Mouse (Mus musculus): ENCODE measurements around the gene Slc43a1.
A peak's percentile ranks its signal among the peaks of the same experiment; 100 is the strongest.

Slc43a1 gene

GRCm38 (mm10) chr2:84868521-84868943 is 29.9 kb downstream of the Slc43a1 start:
- DNase-seq (ENCODE audit: low spot score): peak; percentile 81

- DNase-seq (ENCODE audit: low spot score): no peak
These were observed 30.3 kb downstream of the Slc43a1 start for GRCm38 (mm10) chr2:84868977-84869376.

GRCm38 (mm10) chr2:84870623-84871160 is 32.0 kb downstream of the Slc43a1 start:
- no peak for DNase-seq (ENCODE audit: low spot score)

GRCm38 (mm10) chr2:84872105-84872716 is 33.6 kb downstream of the Slc43a1 start:
- no peak for DNase-seq (ENCODE audit: low spot score)

- no peak for DNase-seq (ENCODE audit: low spot score)
These were observed 37.2 kb downstream of the Slc43a1 start for GRCm38 (mm10) chr2:84875842-84876241.

- no peak for DNase-seq (ENCODE audit: low spot score)
These were observed 41.9 kb downstream of the Slc43a1 start for GRCm38 (mm10) chr2:84880590-84880989.

- no peak for DNase-seq (ENCODE audit: low spot score)
These were observed 44.0 kb downstream of the Slc43a1 start for GRCm38 (mm10) chr2:84882606-84883005.

- no peak for DNase-seq (ENCODE audit: low spot score)
These were observed 44.4 kb downstream of the Slc43a1 start for GRCm38 (mm10) chr2:84883084-84883483.

GRCm38 (mm10) chr2:84883530-84883929 is 44.9 kb downstream of the Slc43a1 start:
- no peak for DNase-seq (ENCODE audit: low spot score)

GRCm38 (mm10) chr2:84883942-84884341 is 45.3 kb downstream of the Slc43a1 start:
- DNase-seq (ENCODE audit: low spot score): no peak

GRCm38 (mm10) chr2:84884611-84885010 is 46.0 kb downstream of the Slc43a1 start:
- DNase-seq (ENCODE audit: low spot score): no peak

- no peak for DNase-seq (ENCODE audit: low spot score)
These were observed 46.7 kb downstream of the Slc43a1 start for GRCm38 (mm10) chr2:84885084-84886055.

- no peak for DNase-seq (ENCODE audit: low spot score)
These were observed 47.6 kb downstream of the Slc43a1 start, which contains the start of gene Rtn4rl2 for GRCm38 (mm10) chr2:84886234-84886731. TSS of gene Rtn4rl2 (minus strand) at chr2:84886710.

GRCm38 (mm10) chr2:84886821-84887281 is 48.2 kb downstream of the Slc43a1 start:
- DNase-seq (ENCODE audit: low spot score): peak; percentile 79

- peak; percentile 49 for DNase-seq (ENCODE audit: low spot score)
These were observed 49.0 kb downstream of the Slc43a1 start for GRCm38 (mm10) chr2:84887411-84888271.

- DNase-seq (ENCODE audit: low spot score): peak; percentile 83
These were observed 50.1 kb downstream of the Slc43a1 start for GRCm38 (mm10) chr2:84888657-84889315.

- DNase-seq (ENCODE audit: low spot score): no peak
These were observed 50.8 kb downstream of the Slc43a1 start for GRCm38 (mm10) chr2:84889316-84890044.

GRCm38 (mm10) chr2:84890045-84890340 is 51.3 kb downstream of the Slc43a1 start:
- peak; percentile 87 for DNase-seq (ENCODE audit: low spot score)

GRCm38 (mm10) chr2:84893359-84893758 is 54.7 kb downstream of the Slc43a1 start:
- DNase-seq (ENCODE audit: low spot score): no peak

- DNase-seq (ENCODE audit: low spot score): no peak
These were observed 57.0 kb downstream of the Slc43a1 start for GRCm38 (mm10) chr2:84895495-84896198.
